Mouse (Mus musculus) midbrain, embryonic 14.5 days (tissue): ENCODE results near the gene Aqp3. TPM values are rescaled to one million over a fixed set of nuclear protein-coding genes. Genes with fewer than 3 reads are reported as not detected.

Experiments used
- ATAC-seq: fragments of 200-750 bp; cut with Nextera tagmentation; 2 replicates; pipeline ENCODE4 v1.8.0; 2017; ENCODE audit warnings: moderate number of reproducible peaks, moderate library complexity; ENCODE audit not compliant: low FRiP score, low TSS enrichment
- DNase-seq: peaks from one replicate; pipeline ENCODE4 v3.0.0-alpha.2; 2015
- H3K27ac ChIP-seq: fragments of 300-500 bp; sonication (generic); replicated peaks from 2 replicates; pipeline ENCODE4 v1.5.1; 2014; ENCODE audit warnings: mild to moderate bottlenecking, low read depth, low read length, moderate library complexity
- H3K27me3 ChIP-seq: fragments of 300-500 bp; sonication (generic); 2 replicates; pipeline ENCODE4 v1.6.1; 2014; ENCODE audit warnings: low read length, control low read depth, mixed read lengths; ENCODE audit not compliant: control insufficient read depth, insufficient read depth
- H3K36me3 ChIP-seq: fragments of 300-500 bp; sonication (generic); 2 replicates; pipeline ENCODE4 v1.6.1; 2014; ENCODE audit warnings: low read length, control low read depth; ENCODE audit not compliant: control insufficient read depth, insufficient read depth
- H3K4me1 ChIP-seq: fragments of 300-500 bp; sonication (generic); 2 replicates; pipeline ENCODE4 v1.6.1; 2014; ENCODE audit warnings: mild to moderate bottlenecking, antibody characterized with exemption, low read length, control low read depth; ENCODE audit not compliant: control insufficient read depth, insufficient read depth
- H3K4me2 ChIP-seq: fragments of 300-500 bp; sonication (generic); 2 replicates; pipeline ENCODE4 v1.6.1; 2014; ENCODE audit warnings: mild to moderate bottlenecking, low read length, moderate library complexity
- H3K4me3 ChIP-seq: fragments of 300-500 bp; sonication (generic); replicated peaks from 2 replicates; pipeline ENCODE4 v1.5.1; 2014; ENCODE audit warnings: low read depth, low read length
- H3K9ac ChIP-seq: fragments of 300-500 bp; sonication (generic); replicated peaks from 2 replicates; pipeline ENCODE4 v1.6.1; 2014; ENCODE audit warnings: mild to moderate bottlenecking, low read length, moderate library complexity
- H3K9me3 ChIP-seq: fragments of 300-500 bp; sonication (generic); 2 replicates; pipeline ENCODE4 v1.6.1; 2016; ENCODE audit warnings: low read length, control low read depth, mixed read lengths; ENCODE audit not compliant: control insufficient read depth
- WGBS: fragments of 180-500 bp; shearing (Covaris S2); extraction: QIAGEN DNeasy Blood & Tissue Kit; methylation state at CpG from one replicate; pipeline ENCODE4 v1.1.7; 2014; 5-methylcytosine and 5-hydroxymethylcytosine counted together
- polyA plus RNA-seq: library from polyadenylated mRNA; unstranded; fragments of >200 nt; fragmentation: Nextera tagmentation; extraction: Ambion mirVana; gene quantifications from 2 replicates; pipeline ENCODE4 v1.2.1, GENCODE M21; 2014

The Aqp3 gene
- polyA plus RNA-seq, 1 experiment from 2014 or later, result not detected

DNA sequence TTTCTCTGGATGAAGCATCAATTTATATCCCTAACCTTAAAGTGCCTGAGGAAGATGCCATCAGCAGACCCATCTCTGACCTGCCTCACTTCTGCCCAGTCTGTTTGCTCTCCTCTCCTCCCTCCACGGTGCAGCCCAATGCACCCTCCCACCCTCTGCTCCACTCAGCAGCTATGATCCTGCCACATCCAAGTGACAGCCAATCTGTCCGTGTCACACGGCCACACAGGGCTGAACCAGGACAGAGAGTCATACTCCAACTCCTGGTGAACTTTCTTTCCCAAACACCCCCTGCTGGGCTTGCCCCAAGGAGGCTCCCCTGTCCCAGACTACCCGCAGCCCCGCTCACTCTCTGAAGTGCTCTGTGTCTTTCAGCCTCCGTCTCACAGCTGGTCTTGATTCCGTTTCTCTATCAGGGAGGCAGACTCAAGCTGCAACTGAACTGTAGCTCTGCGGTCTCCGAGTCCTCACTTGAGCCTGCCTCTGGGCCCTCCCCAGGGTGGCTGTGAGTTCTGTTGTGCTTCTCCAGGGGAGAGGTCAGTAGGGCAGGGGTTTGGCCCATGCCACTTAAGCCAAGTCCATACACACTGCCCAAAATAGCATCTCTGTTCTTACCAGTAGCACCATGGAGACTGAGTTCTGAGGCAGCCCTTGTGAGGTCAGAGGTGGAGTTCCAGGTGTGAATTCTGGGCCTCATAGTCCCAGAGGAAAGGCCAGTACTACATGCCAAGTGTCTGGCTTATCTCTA, 50.3 kb downstream of the Aqp3 start, which contains the start of gene Aqp7:
Gene Aqp7, minus strand, starts transcription at position 616 of the 748 bp plus-strand sequence.
- H3K9ac ChIP-seq, result no peak within 1 kb of the TSS
- DNase-seq (no peak), ATAC-seq (no peak)
- 40% methylated on average over 9 of the region's 9 CpGs for WGBS
- no peaks in the 10 kb centered on the region for H3K4me1 ChIP-seq
- no peak within 1 kb of the TSS for H3K4me2 ChIP-seq
- no peak within 1 kb of the TSS for H3K27ac ChIP-seq
- no peaks in the 10 kb centered on the region for H3K36me3 ChIP-seq
- no peaks in the 10 kb centered on the region for H3K27me3 ChIP-seq
- H3K9me3 ChIP-seq, result no peaks in the 10 kb centered on the region
- no peak within 1 kb of the TSS for H3K4me3 ChIP-seq

DNA sequence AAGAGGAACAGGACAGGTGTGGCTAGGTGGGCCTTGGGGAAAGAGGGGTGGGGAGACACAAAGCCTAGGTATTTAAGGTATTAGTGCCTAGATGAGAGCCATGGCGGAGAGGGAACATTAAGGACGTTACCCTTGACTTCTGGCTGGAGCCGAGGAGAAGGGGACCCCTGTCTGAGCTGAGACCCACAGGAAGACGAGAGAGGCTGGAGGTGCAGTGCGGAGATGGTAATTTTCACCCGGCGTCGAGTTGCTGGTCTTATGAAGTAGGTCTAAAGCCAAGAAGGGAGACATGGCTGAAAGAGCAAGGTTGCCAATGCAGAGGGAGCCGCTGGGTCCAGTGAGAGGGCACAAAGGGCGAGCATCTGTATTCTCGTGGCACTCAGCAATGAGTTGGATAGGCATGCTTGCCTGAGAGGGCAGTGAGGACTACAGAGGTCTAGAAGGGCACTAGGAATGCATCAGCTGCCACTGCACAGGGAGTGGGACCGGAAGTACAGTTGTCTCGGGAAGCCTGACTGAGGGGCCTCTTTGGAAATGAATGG, 51.7 kb downstream of the Aqp3 start:
- no peaks in the 10 kb centered on the region for H3K36me3 ChIP-seq
- no peaks in the 10 kb centered on the region for H3K9me3 ChIP-seq
- no peak for DNase-seq
- H3K4me2 ChIP-seq, result no peak overlapping the region
- no peak for ATAC-seq
- H3K27me3 ChIP-seq, result no peaks in the 10 kb centered on the region
- H3K4me1 ChIP-seq, result no peaks in the 10 kb centered on the region
- H3K4me3 ChIP-seq, result no peak overlapping the region
- H3K9ac ChIP-seq, result no peak overlapping the region
- no peak overlapping the region for H3K27ac ChIP-seq
- WGBS, result 82% methylated on average over 13 of the region's 13 CpGs

DNA sequence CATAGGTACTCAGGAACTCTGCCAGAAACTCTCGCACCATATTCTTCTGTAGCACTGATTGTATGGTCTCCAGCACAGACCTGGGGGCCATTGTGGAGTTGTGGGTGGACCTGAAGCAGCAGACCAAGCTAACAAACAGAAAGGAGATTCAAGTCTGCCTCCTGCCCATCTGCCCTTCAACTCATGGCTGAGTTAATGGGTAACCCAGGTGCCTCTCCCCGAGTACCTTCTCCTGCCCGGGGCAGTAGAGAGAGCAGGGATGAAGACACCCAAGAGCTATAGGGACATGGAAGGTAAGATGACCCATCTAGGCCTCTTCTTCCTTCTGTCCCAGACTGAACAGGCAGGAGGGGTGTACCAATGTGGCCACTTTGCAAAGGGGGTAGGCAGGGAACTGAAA, 52.7 kb downstream of the Aqp3 start:
- Histone ChIP-seq H3K27me3 (no peaks in the 10 kb centered on the region), H3K4me3 (no peak overlapping the region), H3K9ac (no peak overlapping the region), H3K4me2 (no peak overlapping the region), H3K4me1 (no peaks in the 10 kb centered on the region), H3K9me3 (no peaks in the 10 kb centered on the region), H3K27ac (no peak overlapping the region), H3K36me3 (no peaks in the 10 kb centered on the region)
- no peak for ATAC-seq
- WGBS, result 97% methylated on average over 3 of the region's 3 CpGs
- no peak for DNase-seq

DNA sequence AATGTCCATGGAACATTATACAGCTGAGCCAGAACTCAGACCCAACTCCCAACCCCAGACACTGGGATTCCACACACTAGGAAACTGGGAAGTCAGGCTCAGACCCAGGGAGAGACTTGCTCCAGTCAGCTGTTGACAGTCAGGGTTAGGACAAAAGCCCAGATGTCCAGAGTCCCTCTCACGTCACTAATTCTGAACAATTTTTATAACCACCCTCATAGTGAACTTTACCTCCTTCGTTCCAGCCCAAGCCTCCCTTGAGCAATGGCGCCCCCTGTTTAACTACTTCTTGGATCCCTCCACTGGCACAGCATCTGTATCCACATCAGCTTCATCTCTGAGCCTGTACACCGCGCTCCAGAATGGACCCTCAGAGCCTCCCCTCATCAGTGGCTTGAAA, 54.0 kb downstream of the Aqp3 start:
- Histone ChIP-seq H3K27ac (no peak overlapping the region), H3K4me2 (no peak overlapping the region), H3K27me3 (no peaks in the 10 kb centered on the region), H3K4me3 (no peak overlapping the region), H3K4me1 (no peaks in the 10 kb centered on the region), H3K36me3 (no peaks in the 10 kb centered on the region), H3K9ac (no peak overlapping the region), H3K9me3 (no peaks in the 10 kb centered on the region)
- ATAC-seq (no peak), DNase-seq (no peak)
- WGBS, result 79% methylated on average over 5 of the region's 5 CpGs

DNA sequence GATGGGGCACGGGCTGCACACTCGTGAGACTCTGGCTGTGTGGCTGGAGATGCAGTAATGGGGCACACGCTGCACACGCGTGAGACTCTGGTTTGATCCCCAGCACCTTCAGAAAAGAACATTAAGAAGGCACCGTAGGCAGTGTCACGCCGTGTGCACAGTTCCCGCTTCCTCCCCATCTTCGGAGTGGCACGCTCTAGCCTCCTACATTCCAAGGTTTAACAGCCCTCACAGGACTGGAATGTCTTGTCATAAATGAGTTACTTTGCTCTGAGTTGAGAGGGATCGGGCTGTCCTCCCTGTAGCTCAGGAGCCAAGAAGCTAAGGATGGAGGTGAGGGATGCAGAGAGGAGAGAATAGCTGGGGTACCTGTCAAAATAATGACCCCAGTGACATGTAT, 55.1 kb downstream of the Aqp3 start:
- Histone ChIP-seq H3K27me3 (no peaks in the 10 kb centered on the region), H3K4me2 (no peak overlapping the region), H3K27ac (no peak overlapping the region), H3K4me1 (no peaks in the 10 kb centered on the region), H3K9me3 (no peaks in the 10 kb centered on the region), H3K4me3 (no peak overlapping the region), H3K9ac (no peak overlapping the region), H3K36me3 (no peaks in the 10 kb centered on the region)
- DNase-seq (no peak), ATAC-seq (no peak)
- 84% methylated on average over 12 of the region's 12 CpGs for WGBS

Other genes with a start within 250 kb of the Aqp3 start
- gene B4galt1, start 244.2 kb downstream of the Aqp3 start, polyA plus RNA-seq, result 4.3 and 7.6 TPM in 2 replicates
- not detected in 2 replicates for gene Spink4, start 178.1 kb downstream of the Aqp3 start, polyA plus RNA-seq
- 203 and 204 TPM in 2 replicates for gene Bag1, start 149.9 kb downstream of the Aqp3 start, polyA plus RNA-seq
- gene Chmp5, start 149.8 kb downstream of the Aqp3 start, polyA plus RNA-seq, result 172 and 186 TPM in 2 replicates
- gene Nfx1, start 127.3 kb downstream of the Aqp3 start, polyA plus RNA-seq, result 90.8 and 114 TPM in 2 replicates
- 0.16 TPM in 1 of 2 replicates, not detected in the other for gene Aqp7, start 50.0 kb downstream of the Aqp3 start, polyA plus RNA-seq
- 35.7 and 38.1 TPM in 2 replicates for gene Nol6, start 26.3 kb upstream of the Aqp3 start, polyA plus RNA-seq
- gene Ube2r2, start 37.6 kb upstream of the Aqp3 start, polyA plus RNA-seq, result 75.7 and 80.7 TPM in 2 replicates
- 41.9 and 56.2 TPM in 2 replicates for gene Ubap2, start 177.0 kb upstream of the Aqp3 start, polyA plus RNA-seq
- gene Dcaf12, start 216.7 kb upstream of the Aqp3 start, polyA plus RNA-seq, result 63.6 and 66.6 TPM in 2 replicates